Mouse (Mus musculus) liver, embryonic 14.5 days (tissue): Measurements from ENCODE around the gene E2f8.

ENCODE experiments used
- CTCF ChIP-seq: IDR thresholded peaks from 2 replicates; pipeline ENCODE4 v1.5.1; 2016; ENCODE audit warnings: antibody characterized with exemption, low read depth, control low read depth
- EP300 ChIP-seq: IDR thresholded peaks from 2 replicates; pipeline ENCODE4 v1.6.1; 2016; ENCODE audit warnings: antibody characterized with exemption, low read depth

- TF ChIP-seq CTCF, result no peak
- TF ChIP-seq EP300, result no peak
Observed at GRCm38 (mm10) chr7:48884266-48884611, 2.8 kb upstream of the E2f8 start.
